Mouse (Mus musculus) megakaryocyte-erythroid progenitor cell, adult 5-6 weeks (primary cell): ENCODE measurements around the gene Ifi35. TPM values are rescaled to one million over a fixed set of nuclear protein-coding genes. Genes with fewer than 3 reads are reported as not detected.
"Not testable (repeated sequence)": the region's sequence is repeated elsewhere in the genome, so short reads cannot be mapped to it uniquely, and the experiment has no call there.

Experiments used
- ATAC-seq: replicated peaks from 2 replicates; pipeline ENCODE4 v1.8.0; 2016; ENCODE audit warnings: mild to moderate bottlenecking, inconsistent platforms; ENCODE audit not compliant: severe bottlenecking, poor library complexity, low FRiP score, low TSS enrichment
- total RNA-seq, 2 experiments: library from RNA; stranded (forward) in 1 of 2; stranded (reverse) in 1 of 2; fragments of 200-1000, 215-1000 nt in 1 of 2; fragments of >200 nt in 1 of 2; fragmentation: Nextera tagmentation in 1 of 2; gene quantifications; 2 replicates each; pipeline ENCODE4 v1.2.3; 2014 to 2017

Ifi35 gene
- total RNA-seq, 2 experiments from 2014 or later = 33.5 to 44.1 TPM

DNA sequence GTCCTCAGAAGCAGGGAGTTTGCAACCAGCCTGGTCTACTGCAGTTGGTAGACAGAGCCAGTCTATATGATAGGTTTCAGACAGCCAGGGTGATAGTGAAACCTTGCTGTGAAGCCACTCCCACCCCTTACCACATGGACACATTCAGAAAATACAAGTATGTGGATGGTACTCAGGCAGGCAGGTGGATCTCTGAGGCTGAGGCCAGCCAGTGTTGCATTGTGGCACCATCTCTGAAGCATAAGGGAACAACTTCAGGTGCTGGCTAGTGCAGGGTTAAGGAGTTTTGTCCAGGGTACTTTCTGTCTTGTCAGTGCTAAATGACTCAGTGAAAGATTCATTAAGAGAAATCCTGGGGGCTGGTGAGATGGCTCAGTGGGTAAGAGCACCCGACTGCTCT, 1.9 kb upstream of the Ifi35 start:
- 0 out of 2 replicates have a peak, but pooled peaks have one; percentile 9 for ATAC-seq

GRCm38 (mm10) chr11:101446860-101447259, 1.3 kb upstream of the Ifi35 start:
- not testable (repeated sequence) for ATAC-seq

GRCm38 (mm10) chr11:101447786-101448185, 421 bp upstream of the Ifi35 start:
- no peak for ATAC-seq

DNA sequence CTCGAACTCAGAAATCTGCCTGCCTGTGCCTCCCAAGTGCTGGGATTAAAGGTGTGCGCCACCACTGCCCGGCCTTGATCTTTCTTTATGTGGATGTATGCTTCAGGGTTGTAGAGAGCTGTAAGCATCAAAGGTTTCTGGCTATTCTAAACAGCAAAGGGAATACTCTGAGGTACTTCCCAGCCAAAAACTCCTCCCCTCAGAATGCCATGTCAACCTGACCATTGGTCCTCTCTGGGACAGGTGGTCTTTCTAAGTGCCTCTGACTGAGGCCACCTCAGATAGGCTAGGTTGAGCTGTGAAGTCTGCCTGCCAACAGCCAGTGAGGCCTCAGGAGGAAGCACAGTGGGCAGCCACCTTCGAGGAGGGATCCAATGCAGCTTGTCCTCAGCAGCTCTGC, 692 bp downstream of the Ifi35 start:
- ATAC-seq = 0 out of 2 replicates have a peak, but pooled peaks have one; percentile 11

- not testable (repeated sequence) for ATAC-seq
Measured at GRCm38 (mm10) chr11:101449596-101449995, 1.4 kb downstream of the Ifi35 start.

DNA sequence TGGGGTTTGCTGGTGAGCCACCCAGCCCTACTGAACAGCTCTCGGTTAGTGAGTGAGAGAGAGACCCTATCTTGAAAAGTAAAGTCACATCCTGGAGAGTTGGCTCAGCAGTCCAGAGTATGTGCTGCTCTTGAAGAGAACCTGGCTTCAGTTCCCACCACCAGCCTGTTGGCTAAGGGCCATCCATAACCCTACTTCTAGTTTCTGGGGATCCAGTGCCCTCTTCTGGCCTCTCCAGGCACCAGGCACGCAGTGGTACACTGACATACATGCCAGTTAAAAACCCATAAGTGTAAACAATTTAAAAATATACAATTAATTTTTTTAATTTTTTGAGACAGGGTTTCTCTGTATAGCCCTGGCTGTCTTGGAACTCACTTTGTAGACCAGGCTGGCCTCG, 2.2 kb downstream of the Ifi35 start:
- 0 out of 2 replicates have a peak, but pooled peaks have one; percentile 18 for ATAC-seq

DNA sequence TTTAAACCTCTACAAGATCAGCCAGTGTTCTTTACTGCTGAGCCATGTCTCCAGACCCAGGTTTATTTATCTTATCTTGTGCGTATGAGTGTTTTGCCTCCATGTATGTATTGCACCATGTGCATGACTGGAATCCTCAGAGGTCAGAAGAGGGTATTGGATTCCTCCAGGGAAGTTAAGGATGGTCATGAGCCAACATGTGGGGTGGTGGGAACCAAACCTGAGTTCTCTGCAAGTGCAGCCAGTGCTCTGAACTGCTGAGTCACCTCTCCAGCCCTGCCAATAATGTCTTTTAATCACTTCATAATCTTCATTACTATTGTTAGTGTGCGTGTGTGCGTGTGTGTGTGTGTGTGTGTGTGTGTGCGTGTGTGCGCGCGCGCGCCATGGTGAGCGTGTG, 3.3 kb downstream of the Ifi35 start:
- ATAC-seq = no peak

DNA sequence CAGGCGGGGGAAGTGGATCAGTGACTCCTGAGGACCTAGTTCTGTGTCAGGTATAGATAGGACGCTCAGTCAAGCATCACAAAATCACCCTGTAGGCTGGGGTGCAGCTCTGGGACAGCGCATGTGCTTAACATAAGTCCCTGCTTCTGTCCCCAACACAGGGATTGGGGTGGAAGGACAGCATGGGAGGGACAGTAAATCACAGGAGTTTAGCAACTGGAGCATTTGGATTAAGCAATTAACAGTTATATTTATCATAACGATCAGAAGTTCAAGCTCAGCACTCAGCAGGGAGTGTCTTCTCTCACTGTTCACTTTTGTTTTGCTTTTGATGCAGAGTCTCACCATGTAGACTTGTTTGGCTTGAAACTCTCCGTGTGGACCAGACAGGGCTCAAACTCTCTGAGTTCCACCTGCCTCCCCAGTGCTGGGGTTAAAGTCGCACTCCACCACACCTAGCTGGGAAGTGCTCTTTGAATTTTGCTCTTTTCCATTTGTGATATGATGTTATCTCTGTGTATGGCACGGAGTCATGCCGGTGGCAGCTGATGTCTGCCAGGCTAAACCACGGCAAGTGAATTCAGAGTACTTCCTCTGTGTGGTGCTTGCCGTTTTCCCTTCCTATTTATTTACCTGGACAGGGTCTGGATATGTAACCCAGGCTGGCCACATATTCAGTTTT, 4.0 kb downstream of the Ifi35 start:
- no peak for ATAC-seq

GRCm38 (mm10) chr11:101454702-101455101, 6.5 kb downstream of the Ifi35 start:
- no peak for ATAC-seq

DNA sequence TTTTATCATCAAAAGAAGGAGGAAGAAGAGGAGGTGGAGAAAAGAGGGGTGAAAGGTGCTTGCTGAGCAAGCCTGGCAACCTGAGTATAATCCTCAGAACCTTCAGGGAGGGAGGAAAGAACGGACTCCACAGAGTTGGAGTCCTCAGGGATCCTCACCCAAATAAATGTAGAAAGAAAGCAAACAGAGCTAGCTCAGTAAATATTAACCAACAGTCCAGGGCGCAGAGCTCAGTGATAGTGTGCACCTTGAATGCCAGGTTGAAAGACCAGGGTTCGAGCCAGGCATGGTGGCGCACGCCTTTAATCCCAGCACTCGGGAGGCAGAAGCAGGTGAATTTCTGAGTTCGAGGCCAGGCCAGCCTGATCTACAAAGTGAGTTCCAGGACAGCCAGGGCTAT, 7.4 kb downstream of the Ifi35 start:
- no peak for ATAC-seq

DNA sequence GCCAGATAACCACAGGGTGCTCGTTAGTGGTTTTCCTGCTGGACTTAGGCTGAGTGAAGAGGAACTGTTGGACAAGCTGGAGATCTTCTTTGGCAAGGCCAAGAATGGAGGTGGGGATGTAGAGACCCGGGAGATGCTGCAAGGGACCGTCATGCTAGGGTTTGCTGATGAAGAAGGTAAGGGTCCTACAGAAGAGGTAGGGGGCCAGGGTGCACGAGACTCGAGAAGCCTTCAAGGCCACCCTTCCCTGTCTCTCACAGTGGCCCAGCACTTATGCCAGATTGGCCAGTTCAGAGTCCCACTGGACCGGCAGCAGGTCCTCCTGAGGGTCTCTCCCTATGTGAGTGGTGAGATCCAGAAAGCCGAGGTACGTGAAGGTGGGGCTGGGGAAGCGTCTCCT, 9.4 kb downstream of the Ifi35 start:
- ATAC-seq = no peak

- ATAC-seq = no peak
Measured at GRCm38 (mm10) chr11:101458217-101458616, 10.0 kb downstream of the Ifi35 start.

DNA sequence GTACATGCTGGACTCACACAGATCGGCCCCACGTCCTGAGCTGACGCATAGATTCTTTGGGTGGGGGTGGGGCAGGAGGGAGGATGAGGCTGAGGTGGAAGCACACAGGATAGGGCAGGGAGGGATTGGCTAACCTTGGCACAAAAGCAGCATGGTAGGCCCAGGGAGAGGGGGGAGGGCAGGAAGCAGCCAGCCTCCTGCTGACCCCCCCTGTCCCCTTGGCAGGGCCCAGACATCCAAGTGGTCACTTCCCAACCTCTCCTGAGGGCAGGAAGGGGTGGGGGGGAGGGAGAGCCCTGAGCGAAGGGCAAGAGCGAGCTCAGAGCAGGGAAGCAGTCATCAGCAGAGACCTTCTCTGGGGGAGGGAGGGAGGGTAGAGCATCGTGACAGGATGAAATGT, 11.5 kb downstream of the Ifi35 start:
- ATAC-seq = no peak

- no peak for ATAC-seq
Measured at GRCm38 (mm10) chr11:101460321-101460720, 12.1 kb downstream of the Ifi35 start.

GRCm38 (mm10) chr11:101462141-101462540, 13.9 kb downstream of the Ifi35 start:
- no peak for ATAC-seq

DNA sequence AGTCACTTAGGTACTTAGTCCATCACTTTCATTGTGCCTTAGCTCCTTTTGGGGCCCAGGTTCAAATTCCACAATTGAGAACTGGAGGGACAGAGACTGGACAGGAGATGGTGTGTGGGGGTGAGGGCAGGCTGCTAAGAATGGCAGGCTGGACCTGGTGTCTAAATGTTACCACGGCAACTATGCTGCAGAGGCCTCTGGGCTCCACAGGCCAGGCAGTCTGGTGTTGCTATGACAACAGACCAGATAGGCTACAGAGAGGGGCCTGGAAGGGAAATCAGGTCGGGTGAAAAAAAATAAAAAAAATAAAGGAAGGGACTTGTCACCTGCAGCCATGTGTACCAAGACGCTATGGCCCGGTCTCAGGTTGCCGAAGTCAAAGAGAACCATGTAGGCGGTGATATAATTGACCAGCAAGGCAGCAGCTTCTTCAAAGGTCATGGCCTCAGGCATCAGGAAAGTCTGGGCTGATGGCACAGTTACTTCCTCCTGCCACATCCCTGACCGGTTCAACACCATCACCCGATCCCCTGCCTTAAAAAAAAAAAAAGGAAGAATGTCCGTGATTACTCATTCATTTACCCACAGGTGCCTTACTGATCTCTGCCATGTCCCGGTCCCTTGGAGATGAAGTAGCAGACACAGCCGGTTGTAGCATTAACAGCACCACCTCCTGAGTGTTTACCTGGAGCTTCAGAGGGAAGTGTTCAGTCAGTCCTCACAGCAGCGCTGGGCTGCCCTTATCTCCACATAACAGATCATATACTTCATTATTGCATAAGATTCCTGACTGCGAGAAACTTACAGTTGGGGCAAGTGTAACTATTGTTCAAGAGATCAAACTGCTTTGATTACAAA, 14.6 kb downstream of the Ifi35 start:
- ATAC-seq = peak; percentile 27; the same call in 1 of the 2 replicates

GRCm38 (mm10) chr11:101464211-101465100, 16.2 kb downstream of the Ifi35 start, which contains the start of gene Rnd2:
Gene Rnd2, plus strand, starts transcription at chr11:101464999.
- no peak for ATAC-seq

DNA sequence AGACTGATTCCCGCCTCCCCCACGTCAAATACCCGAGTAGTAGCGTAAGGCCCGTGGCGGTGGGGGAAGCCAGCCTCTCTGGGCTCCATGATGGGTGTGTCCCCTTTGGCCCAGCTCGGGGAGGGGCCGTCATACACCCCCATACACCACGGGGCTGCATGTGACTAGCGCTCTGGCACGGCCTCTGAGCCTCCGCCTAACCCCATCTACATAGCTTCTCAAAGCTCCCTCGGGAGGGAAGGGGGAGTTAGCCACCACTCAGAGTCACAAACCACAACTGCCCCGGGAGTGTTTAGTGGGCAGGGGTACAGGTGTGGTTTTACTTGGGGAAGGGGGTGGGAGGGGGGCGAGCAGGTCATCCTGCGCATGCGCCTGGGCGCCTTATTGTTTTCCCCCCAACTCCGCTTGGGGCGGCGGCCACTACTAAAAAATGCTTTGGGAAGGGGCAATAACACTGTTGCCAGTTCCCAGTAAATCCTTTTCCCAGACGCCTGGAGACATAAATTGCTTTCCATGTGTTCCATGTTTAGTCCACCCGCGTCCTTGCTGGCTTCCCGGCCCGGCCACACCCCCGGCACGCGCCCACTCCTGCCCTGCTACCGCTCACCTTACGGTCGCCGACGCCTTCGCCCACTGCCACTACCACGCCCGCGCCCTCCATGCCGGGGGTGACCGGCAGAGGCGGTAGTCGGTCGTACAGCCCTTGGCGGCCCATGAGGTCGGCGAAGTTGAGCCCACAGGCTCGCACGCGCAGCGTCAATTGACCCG, 17.1 kb downstream of the Ifi35 start:
- peak; percentile 15; the same call in 1 of the 2 replicates for ATAC-seq
